Mouse (Mus musculus): ENCODE data around the gene Ncor2. TPM values are rescaled to one million over a fixed set of nuclear protein-coding genes. Genes with fewer than 3 reads are reported as not detected.
"Not testable (repeated sequence)": the region's sequence is repeated elsewhere in the genome, so short reads cannot be mapped to it uniquely, and the experiment has no call there.

The Ncor2 gene
- 20.9 and 22.8 TPM in 2 replicates for polyA plus RNA-seq (2012; rRNA removed)

DNA sequence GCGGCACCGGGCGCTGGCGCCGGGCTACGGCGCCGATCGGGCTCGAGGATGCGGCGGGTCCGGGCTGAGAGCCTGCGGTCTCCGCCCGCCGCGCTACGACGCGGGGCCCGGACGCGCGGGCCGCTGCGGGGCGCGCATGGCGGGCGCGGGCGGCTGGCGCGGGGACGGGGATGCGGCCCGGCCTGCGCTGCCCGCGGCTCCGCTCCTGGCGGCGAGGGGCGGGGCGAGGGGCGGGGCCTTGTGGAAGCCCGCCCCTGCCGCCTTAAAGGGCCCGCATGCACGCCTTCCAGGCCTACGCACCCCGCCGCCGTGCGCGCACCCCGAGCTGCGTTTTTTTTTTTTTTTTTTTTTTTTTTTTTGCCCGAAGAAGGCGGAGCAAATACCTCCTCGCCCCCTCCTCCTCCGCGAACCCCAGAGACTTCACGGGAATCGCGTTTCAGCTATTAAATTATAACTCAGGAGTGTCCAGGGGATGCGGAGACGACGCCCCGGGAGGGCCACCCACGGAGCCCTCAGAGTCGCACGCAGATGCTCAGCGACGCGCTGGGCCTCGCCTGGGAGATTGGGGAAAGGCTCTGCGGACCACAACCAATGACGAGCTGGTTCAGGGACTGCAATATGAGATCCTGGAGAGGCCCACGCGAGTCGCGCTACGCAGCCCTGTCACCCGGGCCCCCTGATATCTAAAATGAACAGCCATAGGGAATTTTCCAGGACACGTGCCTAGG lies at the start of gene Ncor2:
Gene Ncor2 (minus strand): TSS at position 213 of the 728 bp plus-strand sequence.
- WGBS: under 1% methylated on average over 87 of the region's 87 CpGs

DNA sequence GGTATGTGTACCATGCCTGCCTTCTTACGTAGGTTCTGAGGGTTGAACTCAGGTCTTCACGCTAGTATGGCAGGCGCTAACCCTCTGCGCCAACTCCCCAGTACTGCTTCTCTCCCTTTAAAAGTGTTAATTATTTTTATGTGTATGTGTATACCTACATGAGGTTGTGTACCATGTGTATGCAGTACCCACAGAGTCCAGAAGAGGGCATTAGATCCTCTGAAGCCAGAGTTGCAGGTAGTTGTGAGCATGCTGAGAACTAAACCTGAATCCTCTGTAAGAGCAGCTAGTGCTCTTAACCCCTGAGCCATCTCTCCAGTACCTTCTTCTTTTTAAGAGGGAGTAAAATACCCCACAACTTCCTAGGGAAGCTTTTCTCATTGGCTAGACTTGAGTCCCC lies 48.7 kb upstream of the Ncor2 start:
- WGBS: 98% methylated on average over 4 of the region's 4 CpGs
- no peak for DNase-seq (ENCODE audit: low read depth, low spot score)

More for the DNA sequence above, at the start of gene Ncor2:
- no peak for DNase-seq (ENCODE audit: low read depth, low spot score)

DNA sequence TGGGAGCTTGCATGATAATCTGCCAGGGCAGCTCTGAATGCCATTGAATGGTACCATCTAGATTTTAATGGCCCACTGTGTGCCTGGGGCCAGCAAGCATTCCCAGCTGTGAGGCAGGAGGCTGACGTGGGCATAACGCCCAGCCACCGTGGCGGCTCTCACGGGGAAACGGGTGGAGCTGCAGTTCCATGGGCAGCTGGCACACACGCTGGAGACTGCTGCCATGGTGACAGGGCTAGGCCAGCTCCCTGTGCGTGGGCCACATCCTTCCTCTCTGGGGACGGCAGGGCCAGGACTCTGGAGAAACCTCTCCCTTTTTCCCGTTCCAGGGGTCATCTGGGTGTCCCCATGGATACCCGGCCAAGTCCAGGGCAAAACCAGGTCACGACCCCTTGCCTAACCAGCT lies 47.2 kb upstream of the Ncor2 start:
- 34% methylated on average over 12 of the region's 12 CpGs for WGBS
- DNase-seq (ENCODE audit: low read depth, low spot score): no peak

DNA sequence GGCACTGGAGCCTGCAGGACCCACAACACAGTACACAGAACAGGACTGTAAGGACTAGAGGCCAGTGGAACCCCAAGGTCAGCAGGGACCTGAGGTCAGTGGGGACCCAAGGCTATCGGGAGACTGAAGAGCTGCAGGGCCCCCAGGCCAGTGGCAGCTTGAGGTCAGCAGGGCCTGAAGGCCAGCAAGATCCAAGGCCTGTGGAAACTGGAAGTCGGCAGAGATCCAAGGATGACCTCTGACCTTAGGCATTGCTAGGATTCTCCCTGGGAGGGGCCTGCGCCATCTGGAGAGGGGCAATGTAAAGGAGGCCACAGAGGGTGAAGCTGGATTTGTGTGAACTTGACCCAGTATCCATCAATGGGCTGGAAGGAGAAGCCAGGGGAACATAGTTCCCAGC lies 45.9 kb upstream of the Ncor2 start:
- no peak for DNase-seq (ENCODE audit: low read depth, low spot score)
- 64% methylated on average over 3 of the region's 3 CpGs for WGBS

DNA sequence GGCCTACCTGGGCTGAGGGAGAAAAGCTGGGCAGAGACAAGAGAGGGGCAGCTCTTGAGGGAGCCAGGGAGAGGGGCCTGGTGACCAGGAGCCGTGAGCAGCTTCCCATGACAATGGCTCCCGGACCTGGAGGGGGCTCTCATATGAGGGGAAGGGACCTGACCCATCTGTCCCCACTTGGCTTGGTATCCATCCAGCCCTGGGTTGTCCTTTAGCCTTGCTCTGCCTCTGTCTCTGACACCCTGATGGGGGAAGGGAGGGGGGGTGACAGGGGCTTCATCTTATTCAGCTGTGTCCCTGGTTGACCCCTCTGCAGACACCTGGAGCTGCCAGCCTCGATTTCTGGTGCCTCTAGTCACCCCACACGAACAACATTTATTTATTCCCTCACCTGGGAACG lies 44.9 kb upstream of the Ncor2 start:
- no peak for DNase-seq (ENCODE audit: low read depth, low spot score)
- WGBS: 63% methylated on average over 5 of the region's 5 CpGs

DNA sequence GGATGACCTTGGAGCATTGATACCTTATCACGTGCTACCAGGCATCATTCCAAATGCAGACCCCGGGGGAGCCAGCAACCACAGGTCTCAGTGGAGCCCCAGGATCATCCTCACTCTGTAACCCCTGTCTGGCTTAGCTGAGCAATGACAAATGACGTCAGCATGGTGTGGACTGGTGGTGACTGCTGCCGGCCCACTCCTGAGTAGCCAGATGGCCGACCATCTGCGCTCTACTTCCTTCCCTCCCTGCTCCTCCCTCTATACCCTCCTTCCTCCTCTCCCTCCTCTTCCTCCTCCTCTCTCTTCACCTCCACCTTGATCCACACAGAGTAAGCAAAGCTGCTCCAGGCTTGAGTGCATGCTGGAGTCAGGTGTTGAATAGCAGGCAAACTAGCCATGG lies 43.7 kb upstream of the Ncor2 start:
- DNase-seq (ENCODE audit: low read depth, low spot score): no peak
- 52% methylated on average over 6 of the region's 6 CpGs for WGBS

DNA sequence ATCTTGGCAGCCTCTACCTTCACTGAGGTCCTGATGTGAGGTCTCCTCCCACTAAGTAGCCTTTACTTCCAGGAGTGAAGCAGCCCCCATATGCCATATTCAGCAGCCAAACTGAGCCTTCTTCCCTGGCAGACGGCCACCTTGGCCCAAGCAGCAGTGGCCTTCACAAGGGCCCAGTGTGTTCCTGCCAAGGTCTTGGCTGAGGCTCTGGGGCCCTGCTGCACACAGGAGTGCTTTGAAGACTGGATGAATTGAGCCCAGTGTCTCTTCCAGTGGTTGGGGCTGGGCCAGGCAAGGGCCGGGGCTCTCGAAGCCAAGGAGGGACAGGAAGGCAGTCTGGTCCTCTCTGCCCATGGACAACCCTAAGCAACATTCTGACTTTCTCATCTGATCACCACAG lies 42.8 kb upstream of the Ncor2 start:
- DNase-seq (ENCODE audit: low read depth, low spot score): no peak
- 36% methylated on average over 3 of the region's 3 CpGs for WGBS

DNA sequence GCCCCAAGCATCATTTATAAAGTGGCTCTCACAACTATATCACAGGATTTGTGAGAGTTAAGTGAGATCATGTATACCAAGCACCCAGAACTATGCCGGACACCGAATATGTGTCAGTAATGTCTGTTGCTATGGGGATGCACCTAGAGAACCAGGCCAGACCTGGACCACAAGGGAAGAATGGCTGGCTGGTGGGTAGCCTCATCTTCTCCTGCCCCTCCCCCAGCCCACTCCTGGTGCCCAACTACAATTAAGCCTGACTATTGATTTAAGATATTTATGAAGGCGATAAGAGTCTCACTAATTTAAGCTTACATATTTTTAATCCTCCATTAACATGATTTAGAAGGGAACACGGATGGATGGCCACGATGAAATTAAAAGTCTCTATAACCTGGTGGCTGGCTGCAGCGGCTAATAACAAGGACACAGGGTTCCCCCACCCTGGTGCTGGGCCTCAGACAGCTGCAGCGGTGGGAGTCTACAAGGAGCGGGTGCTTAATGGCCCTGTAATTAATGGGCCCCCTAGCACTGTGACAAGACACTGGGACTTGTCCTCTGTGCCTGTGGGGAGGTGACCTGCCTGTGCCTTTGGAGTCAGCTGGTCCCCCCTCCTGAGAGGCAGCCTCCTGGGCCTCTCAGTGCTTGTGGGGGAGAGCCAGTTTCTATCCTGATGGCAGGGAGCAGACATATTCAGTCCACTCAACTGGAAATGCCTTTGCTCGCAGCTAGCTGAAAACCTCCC lies 38.6 kb upstream of the Ncor2 start:
- 80% methylated on average over 9 of the region's 9 CpGs for WGBS

DNA sequence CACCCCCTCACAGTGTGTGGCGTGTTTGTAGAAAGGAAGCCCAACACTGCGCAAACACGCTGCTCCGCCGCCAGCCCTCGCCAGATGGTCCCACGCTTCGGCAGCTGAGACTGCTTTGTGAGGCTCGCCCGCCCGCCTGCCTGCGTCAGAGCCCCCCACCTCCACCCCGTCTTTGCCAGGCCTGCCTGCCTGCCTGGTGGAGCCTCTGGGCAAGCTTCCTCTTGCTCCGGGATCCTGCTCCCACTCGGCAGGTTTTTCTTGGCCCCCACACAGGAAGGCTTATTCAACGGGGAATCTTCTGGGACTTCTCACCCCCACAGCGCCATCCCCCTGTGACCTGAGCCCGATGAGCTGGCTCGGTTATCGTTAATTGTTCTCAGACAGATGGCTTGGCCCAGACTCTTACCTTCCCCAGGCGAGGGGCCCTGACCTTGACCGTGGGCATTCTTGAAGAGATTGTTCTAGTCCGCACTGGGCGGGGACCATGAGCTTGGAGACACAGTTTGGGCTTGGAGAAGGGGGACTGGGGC lies 37.0 kb upstream of the Ncor2 start:
- no peak for DNase-seq (ENCODE audit: low read depth, low spot score)
- WGBS: 9% methylated on average over 24 of the region's 24 CpGs

More for the DNA sequence above, 38.6 kb upstream of the Ncor2 start:
- no peak for DNase-seq (ENCODE audit: low read depth, low spot score)

DNA sequence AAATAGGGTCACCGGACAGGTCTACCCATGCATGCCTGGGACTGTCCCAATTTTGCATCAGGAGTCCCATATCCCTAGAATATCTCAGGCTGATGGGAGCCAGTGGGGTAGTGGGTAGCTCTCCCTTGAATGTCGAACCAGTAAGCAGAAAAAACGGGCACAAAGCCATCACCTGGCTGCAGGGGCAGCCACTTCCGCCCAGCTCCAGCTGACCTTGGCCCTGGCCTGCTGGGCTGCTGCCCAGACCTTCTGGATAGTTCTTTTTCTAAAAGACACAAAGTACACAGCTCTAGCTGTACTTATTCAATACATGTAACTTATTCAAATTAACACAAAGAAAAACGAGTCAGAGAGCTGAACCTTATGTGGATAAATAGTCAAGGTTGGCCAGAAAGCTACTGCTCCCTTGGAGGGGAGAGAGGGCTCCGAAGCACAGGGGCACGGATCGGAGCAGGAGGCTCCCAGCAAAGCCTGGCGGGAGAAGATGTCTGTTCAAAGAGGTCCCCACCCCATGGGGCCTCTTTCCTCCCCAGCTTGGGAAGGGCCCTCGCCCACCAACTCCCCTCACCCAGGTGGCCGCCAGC lies 36.4 kb upstream of the Ncor2 start:
- WGBS: 30% methylated on average over 11 of the region's 11 CpGs
- DNase-seq (ENCODE audit: low read depth, low spot score): no peak

DNA sequence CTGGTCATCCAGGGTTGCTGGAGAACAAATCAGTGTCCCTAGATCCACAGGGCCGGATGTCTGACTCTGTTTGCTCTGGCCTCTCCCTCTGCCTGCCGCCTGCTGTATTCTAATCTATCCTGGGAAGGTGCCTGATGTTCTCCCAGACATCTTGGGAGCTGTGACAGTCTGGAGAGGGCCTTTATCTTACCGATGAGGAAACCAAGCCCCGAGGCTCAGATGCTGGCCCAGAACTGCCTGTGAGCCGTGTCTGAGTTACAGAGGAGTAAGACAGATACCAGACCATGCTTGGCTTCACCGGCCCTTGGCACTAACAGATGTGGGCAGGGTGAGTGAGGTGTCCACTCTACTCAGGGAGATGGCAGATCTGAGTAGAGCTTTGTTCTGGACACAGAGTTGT lies 35.0 kb upstream of the Ncor2 start:
- 80% methylated on average over 6 of the region's 6 CpGs for WGBS
- no peak for DNase-seq (ENCODE audit: low read depth, low spot score)

DNA sequence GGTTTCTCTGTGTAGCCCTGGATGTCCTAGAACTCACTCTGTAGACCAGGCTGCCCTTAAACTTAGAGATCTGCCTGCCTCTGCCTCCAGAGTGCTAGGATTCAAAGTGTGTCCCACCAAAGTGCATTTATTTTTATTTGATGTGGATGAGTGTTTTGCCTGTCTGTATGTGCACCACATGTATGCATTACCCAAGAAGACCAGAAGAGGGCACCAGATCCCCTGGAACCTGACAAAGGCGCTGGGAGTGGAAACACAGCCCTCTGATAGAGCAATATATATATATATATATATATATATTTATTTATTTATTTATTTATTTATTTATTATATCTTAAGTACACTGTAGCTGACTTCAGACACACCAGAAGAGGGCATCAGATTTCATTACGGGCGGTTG lies 25.9 kb upstream of the Ncor2 start:
- WGBS: 96% methylated on average over 3 of the region's 3 CpGs
- not testable (repeated sequence) for DNase-seq (ENCODE audit: low read depth, low spot score)

DNA sequence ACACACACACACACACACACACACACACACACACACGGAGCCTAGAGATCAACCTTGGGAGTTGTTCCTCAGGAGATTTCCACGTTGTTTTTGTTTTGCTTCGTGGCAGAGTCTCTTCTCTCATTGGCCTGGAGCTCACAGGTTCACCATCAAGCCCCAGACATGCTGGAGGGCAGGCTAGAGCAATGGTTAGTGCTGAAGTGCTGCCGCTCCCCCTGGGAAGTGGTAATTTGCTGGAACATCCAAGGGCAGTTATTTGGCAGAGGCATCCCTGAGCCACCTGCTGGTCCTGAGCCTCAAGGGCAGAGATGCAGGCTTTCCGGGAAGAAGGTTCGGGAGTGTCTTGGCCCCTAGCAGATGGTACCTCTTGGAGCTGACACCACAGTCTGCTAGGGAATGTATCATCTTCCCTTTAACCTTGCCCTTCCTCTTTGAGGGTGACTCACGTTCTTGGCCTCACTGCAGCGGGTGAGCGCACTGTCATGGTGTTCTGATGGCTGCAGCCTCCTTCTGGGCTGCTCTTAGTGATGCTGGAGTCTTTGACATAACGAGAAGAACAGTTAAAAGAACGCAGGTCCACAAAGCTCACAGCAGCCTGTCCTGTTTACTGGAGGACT lies 25.3 kb upstream of the Ncor2 start:
- WGBS: 75% methylated on average over 11 of the region's 11 CpGs
- no peak for DNase-seq (ENCODE audit: low read depth, low spot score)

DNA sequence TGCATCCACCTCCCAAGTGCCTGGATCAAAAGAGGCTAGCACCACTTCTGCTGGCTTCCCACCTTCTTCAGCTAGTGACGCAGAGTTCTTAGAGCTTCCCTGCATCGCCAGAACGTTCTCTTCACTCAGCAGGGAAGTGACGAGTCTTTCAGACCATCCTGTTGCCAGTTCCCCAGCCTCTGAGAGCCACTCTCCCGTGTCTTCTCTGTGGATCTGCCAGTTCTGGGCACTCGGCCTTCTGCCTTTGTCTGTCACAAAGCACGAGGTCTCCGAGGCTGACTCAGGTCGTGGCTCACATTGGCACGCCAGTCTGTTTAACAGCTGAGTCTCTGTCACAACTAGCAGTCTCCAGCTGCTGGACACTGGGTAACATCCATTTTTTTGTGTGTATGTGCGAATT lies 24.7 kb upstream of the Ncor2 start:
- no peak for DNase-seq (ENCODE audit: low read depth, low spot score)
- 67% methylated on average over 11 of the region's 11 CpGs for WGBS

DNA sequence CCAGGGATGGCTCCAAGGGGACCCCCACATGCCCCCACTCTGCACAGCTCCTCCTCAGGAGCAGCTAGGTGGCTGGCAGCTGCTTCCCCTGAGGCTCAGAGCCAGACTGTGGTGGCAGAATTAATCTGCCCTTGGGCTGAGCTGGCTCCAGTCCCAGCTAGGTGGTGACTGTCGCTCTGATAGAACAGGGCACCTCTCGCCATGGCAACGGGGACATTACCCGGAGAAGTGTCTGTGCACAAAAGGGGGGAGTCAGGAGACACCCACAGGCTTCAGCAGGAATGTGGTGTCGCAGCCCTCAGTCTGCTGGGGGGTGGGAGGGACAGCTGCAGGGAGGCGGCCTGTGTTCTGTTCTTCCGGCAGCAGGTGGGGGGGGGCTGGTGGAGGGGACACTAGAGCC lies 24.1 kb upstream of the Ncor2 start:
- DNase-seq (ENCODE audit: low read depth, low spot score): no peak
- WGBS: 14% methylated on average over 7 of the region's 7 CpGs

DNA sequence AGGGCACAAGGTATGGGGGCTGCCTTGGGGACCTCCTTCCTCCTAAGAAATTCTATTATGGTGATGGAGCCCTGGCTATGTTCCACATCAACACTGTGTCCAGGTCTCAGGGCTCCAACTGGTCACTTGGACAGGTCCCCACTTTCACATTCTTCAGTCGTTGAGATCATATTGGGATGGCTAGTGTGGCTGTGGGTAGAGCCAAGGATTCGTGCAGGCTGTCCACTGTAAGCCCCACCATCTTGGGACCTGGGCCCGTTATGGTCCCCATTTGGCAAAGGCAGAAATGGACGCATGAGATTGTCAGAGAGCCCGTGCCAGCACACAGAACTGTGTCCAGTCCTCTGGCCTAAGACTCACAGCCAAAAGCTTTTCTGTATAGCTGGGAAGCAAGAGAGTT lies 23.1 kb upstream of the Ncor2 start:
- DNase-seq (ENCODE audit: low read depth, low spot score): no peak
- WGBS: 70% methylated on average over 5 of the region's 5 CpGs

DNA sequence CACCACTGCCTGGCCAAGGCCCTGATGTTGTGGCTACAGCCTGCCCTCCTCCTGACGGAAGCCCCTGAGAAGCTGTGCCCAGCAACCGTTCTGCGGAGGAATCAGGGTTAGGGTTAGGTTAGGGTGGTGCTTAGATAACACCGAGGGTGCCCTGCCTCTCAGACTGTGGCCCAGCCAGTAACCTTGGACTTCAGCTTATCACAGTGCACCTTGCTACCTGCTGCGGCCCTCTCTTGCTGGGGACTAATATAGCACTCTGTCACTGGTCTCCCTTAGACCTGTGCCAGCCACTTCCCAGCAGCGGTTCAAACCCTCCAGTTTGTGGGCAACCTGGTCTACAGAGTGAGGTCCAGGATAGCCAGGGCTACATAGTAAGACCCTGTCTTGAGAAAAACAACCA lies 20.1 kb upstream of the Ncor2 start:
- DNase-seq (ENCODE audit: low read depth, low spot score): no peak
- 70% methylated on average over 6 of the region's 6 CpGs for WGBS

DNA sequence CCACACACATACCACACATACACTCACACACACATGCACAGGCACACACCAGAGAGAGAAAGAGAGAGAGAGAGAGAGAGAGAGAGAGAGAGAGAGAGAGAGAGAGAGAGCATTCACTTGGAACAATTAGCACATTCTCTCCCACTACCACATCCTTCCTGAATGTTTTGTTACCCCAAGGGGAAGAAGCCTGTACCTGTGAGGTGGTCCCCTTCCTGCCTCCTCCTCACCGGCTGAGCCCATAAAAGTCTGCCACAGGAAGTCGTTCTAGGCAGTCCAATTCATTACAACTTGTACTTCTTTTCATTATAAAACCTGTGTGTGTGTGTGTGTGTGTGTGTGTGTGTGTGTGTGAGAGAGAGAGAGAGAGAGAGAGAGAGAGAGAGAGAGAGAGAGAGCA lies 18.3 kb upstream of the Ncor2 start:
- 30% methylated on average over 2 of the region's 2 CpGs for WGBS
- DNase-seq (ENCODE audit: low read depth, low spot score): not testable (repeated sequence)

DNA sequence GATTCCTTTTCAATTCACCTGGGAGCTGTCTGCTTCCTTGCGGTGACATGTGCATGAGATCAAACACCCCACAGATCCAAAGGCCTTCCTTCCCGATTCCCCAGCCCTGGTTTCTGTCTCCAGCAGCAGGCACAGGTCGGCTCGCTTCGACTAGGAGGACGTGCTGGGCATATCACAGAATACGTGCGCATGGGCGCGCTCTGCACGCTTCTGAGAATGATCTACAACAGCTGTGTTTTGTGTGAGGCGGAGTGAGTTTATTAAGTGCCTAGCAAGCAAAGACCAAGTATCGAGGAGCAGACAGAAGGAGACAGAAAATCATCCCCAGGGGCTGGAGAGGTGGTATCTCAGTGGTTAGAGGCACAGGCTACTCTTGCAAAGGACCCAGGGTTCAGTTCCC lies 17.0 kb upstream of the Ncor2 start:
- DNase-seq (ENCODE audit: low read depth, low spot score): no peak
- WGBS: 68% methylated on average over 13 of the region's 13 CpGs

DNA sequence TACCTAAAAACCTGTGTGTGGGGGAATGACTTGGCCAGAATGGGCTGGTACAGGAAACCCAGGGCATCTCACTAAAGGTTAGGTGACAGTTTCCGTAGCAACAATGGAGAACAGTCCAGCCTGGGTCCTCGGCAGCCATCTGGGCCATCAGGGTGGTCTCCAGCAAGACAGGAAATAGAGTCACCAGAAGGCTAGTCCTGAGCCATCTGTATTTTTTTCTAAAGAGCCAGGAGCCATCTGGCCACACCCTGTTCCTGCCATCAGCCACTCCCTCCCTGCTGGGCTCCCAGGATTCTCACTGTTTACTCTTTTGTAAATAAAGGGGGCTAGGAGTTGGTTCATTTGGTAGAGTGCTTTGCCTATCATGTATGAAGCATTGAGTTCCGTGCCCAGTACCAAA lies 16.1 kb upstream of the Ncor2 start:
- WGBS: 57% methylated on average over 3 of the region's 3 CpGs
- DNase-seq (ENCODE audit: low read depth, low spot score): no peak

All from large intestine, adult 2 months (tissue).